Mouse (Mus musculus) CD4-positive, CD25-positive, alpha-beta regulatory T cell, adult 2 months (primary cell): ENCODE measurements around the gene Lpp.

Experiments used
- DNase-seq: peaks from one replicate; pipeline ENCODE4 v3.0.0-alpha.2; 2012; ENCODE audit warnings: low read depth, low spot score

The Lpp gene

DNA sequence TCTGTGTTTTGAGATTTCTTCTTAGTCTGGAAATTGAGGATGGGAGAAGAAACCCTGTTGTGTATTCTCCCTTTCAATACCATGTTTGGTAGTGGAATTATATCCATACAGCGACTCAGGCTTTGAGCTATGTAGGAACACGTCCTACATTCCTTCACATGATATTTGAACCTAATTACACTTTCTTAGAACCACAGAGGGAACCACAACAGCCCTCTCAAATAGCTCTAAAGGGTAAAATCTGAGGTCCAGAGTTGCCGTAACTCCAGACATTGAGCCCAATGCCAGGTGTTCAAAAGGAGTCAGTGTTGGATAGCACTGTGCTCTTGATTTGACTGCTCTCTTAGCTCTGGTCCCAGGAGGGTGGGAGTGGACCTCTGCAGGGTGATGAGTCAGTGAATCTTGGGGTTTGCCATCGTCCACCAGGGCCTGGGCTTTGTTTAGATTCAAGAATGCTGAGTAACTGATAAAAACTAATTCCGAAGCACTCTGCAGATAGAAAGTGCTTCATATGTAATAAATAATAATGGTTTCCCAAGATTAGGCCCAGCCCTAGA, 104.9 kb downstream of the Lpp start:
- DNase-seq: no peak

DNA sequence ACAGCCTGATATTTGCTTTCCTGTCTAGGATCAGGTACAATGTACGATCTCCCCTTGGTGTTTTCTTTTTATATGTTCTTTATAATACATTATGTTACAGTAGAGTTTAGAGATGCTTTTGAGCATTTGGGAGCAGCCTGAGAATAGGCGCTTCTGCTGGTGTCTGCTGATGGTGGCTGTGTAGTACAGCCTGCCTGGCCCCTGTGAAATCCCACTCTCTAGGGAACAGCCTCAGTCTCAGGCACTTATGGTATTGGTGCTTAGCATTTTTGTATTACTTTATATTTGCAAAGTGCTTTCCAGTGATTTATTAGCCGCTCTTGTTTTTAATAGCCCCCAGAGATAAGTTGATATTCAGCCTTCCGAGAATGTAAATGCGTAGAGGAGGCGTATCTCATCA, 107.9 kb downstream of the Lpp start:
- DNase-seq: no peak

DNA sequence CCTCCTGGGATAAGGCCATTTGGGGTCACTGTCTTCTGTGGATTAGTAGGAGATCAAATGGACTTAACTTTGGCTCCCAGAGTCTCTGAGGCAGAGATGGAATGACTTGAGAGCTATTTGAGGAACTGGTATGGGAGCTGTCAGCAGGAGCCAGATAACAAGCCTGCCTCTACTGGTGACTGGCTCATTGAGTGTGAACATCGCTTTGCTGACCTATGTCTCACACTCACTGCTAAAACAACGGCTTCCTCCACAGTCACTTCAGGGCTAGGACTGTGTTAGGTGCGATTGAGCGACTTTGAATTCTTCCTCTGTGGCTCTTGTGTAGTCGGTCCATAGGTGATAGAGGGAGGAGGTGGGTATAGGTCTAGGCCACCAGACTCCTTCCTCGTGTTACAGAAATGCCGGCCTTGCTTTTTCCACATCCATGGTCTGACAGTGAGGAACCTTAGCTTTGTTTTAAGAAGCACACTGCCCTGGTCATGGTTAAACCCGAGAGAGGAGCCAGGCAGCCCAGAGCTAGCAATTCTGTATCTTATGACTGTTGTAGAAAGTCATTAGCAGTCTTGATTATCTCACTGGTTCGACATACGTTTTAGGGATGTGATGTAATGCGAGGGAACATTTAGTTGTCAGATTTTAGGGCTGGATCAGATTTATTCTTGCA, 108.5 kb downstream of the Lpp start:
- no peak for DNase-seq

DNA sequence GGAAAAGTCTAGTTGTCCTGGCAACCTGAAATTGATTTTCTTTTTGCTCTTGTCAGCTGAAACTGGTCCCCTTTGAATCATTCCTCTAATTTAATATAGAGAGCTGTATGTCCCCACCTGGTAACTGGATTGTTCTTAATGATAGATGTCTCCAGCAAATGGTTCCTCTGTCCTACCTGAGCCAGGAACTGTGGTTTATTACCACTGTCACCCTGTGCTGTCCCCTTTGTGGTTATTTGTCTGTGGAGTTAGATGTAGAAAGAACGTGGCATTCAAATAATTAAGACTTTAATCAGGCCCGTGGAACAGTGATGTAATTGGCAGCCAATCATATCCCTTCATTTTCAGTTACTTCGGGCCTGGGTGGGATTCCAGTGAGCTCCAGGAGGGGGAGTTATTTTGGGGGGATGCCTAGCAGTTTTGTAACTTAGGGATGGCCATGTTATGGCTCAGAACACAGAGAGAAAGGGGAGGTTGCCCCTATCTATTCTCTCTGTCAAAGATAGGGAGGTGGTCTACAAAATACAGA, 109.1 kb downstream of the Lpp start:
- no peak for DNase-seq

DNA sequence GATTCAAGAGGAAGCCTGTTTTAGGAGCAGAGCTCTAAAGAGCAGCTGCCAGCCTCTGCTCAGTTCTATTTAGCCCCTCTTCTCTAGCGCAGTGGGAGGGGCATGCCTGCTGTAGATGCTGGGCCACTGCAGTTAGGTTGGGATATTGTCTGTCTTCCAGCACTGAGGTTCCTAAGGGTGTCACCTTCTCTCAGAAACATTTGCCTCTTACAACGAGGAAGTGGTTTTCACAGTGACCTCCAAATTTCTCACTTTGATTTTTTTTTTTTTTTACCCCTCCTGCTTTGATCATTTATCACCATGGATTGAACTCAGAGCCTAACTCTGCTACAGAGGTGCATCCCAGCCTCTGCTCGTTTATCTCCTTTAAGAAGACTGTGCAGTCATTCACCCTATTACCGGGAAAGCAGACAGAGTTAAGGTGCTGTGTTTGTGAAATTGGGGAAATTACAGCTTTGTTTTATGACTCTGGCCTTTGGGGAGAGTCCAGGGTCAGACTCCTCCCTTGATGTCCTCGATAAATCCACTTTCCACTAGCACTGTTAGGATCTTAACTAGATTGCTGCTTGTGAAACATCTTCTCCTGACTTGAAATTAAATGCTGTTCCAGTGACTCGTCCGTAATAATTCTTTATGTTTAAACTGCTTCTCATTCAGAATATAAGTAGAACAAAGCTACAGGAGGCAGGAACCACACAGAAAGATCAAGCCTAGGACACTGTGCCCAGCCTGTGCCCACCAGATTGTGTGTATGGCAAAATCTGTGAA, 111.7 kb downstream of the Lpp start:
- peak; percentile 30 for DNase-seq

DNA sequence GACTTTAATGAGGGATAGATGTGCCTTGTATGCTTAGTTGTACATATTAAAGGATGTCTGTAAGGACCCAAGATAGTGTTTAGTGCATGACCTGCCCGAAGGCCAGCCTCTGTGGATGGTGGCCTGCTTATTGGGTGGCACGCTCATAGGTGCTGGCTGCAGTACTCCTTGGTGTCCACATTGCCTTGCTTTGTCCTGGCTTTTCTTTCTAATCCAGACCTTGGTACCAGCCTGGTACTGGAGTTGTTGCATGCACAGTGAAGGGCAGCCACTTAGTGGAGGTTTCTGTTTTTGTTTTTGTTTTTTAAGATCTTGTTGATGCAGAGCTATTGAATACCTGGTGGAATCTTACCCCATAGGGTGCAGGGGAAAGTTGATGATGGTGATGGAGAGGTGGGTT, 112.9 kb downstream of the Lpp start:
- DNase-seq: no peak

DNA sequence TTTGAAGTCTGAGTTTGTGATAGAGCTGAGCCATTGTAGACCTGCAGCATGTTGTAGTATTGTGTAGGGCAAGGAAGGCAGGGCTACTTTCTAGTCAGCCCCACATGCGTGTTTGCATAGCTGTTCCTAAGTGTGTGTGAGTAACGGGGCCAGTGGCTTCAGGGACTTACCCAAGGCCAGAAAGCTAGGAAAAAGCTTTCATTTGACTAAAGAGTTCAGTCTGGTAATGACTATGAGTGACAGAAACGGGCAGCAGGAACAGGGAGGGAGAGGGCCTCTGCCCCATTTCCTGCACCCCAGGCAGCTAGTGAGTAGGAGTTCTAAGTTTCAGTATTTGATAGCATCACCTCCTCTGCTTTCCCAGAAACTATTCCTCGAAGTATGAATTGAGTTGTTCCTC, 113.4 kb downstream of the Lpp start:
- DNase-seq: peak; percentile 58

DNA sequence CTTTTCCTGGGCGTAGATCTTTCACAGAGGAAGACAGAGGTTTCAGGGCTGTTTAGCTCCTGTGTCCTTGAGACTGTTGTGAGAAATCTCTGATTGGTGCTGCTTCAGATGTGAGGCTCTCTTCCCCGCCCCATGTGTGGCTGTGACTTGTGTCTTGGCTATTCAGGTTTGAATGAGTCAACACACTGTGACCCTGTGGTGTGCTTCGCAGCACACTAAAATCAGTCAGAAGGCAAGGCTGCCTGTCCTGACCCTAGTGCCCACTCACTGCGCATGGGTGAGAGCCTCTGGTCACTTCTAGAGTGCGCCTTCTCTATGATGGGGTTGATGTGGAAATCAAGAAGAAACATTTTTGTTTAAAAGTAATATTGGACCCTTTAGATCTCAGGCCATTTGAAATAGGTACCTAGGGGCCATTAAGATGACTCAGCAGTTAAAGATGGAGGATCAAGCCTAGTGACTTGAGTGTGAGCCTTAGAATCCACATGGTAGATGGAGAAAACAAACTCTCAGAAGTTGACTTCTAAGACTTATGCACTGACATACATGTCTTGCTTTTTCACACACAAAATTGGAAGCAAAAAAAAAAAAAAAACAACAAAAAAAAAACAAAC, 114.7 kb downstream of the Lpp start:
- no peak for DNase-seq

DNA sequence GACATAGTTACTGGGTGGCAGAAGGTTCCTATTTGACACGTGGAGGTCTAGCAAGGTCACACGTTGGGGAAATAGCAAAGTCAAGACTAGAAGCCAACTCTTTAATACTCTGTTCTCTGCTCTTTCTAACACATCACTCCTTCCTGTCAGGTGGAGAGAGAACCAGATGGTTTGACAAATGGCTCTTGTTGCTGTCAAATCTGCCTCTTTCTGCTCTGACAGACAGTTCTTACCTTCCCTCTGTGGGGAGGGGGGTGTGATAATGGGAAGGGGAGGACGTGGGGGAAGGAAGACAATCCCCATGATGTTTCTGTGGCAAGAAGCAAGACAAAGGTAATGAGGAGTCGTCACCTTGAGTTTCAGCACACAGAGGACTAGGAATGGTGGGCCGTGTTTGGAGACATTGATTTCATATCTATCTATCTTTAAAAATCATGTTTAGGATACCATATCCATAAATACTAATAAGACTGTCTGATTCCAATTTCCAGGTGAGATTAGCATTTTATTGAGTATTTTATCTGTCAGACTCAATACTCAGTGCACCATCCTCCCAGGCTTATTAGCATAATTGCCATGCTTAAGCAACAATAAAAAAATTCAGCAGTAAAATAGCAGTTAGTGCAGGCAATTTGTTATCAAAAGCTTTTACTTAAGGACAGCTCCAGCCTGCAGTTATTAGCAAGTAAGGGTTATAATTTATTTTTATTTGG, 115.9 kb downstream of the Lpp start:
- DNase-seq: no peak

DNA sequence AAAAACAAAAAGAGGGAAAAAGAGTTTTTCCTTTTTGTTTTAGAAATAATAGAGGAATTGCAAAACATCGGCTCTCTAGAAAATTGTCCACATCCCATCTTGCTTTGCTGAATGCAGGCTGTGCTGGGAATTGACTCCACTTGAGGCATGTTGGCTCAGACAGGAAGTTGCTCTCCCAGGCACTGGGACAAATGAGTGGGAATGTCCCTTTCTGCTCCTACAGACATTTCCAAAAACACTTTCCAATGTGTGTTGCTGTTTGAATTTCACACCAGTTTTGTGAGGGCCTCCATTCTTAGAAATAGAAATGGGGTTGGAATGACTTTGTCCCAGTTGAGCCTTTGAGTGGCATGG, 116.5 kb downstream of the Lpp start:
- no peak for DNase-seq

DNA sequence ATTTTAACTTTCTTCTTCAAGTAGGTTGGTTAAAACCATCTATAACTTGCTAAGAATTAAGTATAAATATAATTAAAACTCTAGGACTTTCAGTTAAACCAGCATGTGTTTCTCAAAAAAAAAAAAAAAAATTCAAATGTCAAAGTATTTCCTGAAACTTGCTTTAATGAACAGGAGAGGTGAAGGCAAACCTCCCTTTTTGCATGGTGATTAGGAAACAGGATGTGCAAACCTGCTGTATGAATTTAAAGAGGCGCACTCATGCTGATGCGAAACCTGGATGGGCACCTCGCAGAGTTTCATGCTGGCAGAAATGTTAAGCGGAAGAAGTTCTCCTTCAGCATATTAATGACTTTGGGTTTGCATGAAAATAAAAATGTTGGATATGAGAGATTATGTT, 119.9 kb downstream of the Lpp start:
- peak; percentile 45 for DNase-seq

DNA sequence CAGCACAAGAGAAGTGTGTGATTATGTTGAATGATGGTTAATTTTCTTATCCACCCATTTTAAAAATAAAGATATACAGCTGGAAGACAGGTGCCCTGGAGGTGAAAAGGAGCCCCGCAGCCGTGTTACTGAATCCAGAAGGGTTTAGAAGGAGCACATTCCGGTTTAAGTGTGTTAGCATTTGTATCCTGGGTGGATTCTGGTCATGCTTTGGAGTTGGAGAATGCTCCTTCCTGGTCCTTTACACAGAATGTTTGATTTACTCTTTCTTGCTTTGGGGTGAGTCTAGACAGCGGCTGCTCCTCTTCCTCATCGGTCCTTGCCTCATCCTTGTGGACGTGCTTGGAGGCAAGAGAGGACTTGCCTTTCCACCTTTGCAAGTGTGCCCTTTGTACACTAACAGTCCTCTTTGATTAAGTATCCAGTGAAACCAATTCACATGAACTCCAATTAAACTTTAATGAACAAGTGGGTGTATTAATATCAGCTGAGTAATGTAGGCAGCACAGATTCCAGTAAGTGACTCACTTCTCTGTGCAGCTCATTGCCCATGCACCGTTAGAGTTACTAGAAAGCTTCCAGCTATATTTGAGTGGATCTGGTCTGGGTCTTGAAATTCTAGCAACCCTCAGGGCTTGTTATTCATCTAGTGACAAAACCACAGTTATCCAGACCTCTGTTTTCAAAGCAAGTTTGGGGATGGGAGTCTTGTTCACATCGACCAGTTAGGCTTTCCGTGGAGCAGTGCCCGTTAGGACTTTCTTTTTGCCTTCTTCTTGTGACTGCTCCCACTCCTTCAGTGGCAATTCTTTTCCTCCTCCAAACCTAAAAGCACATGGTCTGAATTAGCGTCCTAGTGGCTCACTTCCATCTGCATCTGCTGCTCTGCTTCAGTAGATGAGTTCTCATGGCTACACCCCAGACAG, 121.8 kb downstream of the Lpp start:
- DNase-seq: no peak

DNA sequence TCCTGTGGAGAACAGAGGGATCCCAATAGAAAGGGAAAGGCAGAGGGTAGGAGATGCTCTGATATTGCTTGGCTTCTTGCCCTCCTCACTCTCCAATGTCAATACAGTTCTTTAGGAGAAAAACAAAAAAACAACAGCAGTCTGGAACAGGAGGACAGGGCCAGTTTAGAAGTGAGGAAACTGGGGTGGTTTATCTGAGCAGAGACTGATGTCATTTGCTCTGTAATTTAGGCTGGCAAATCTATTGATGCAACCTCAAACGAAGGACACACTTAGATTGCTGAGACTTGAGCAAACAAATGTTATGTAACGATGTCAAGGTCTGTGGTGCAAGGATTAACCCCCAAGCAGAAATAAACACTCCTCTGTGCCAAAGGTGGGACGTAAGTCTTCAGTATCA, 123.7 kb downstream of the Lpp start:
- no peak for DNase-seq

DNA sequence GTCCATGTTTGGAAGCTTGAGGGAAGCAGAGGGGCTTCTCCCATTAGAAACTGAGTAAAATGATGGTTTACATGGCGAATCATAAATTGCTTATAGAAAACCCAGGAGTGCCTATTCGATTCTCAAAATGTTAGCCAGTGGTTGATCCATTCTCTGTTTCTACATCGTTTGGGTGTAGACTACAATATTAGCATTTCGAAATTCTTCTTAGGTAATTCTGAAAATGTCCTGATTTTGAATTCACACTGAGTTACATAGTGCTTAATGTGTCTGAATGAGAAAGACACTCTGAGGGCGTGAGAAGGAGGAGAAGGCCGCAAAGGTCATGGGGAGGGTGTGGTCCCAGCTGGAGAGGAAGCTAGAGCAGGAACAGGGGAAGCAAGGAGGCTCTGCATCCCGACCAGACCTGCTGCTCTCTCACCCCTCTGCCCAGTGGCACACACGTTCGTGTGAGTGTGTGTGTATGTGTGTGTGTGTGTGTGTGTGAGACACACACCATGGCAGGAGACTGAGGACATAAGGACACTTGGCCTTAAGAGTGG, 124.3 kb downstream of the Lpp start:
- DNase-seq: peak; percentile 35

DNA sequence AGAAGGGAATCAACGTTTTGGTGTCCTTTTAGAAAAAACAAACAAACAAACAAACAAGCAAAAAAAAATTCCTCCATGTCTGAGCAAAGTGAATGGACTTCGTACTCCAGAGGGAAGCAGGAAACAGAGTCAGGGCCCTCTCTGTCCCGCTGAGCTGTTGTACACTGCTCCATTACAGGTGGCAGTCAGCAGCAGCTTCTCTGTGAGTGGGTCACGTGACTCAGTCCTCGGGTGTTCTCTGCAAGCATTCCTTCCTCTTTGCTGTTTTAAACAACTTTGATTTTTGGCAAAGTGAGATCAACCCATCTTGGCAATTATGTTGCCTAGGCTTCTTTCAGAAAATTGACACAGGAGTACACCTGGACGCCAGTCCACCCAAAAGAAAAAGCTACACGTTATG, 125.5 kb downstream of the Lpp start:
- peak; percentile 68 for DNase-seq

DNA sequence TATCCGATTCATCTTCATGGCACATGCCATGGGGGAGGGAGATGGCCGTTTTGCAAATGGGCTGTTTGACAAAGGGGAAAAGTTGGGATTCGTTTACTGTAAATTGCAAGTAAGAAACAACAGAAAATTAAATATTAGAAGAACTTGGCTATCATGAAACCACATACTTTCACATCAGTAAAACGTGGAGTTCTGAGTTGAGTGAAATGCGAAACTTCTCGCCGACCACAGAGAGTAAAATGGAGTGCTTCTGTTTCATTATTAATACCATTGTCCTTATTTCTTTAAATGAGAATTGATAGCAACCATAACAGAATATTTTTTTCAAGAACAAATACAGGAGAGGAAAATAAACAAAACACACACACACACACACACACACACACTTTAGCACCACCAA, 133.9 kb downstream of the Lpp start:
- no peak for DNase-seq

DNA sequence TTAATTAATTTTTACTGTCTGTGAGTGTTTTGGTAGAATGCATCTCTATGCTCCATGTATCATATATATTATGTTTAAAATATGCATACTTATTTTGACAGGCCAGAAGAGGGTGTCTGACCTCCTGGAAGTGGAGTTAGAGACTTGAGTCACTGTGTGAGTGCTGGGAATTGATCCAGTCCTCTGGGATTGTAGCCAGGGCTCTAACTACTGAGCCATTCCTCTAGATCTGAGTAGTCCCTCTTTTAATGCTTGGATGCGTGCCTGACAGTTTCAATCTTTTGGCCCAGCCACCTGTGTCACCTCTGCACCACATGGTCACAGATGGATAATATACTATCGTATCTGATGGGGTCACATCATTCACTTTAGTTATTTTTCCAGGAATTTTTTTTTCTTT, 138.4 kb downstream of the Lpp start:
- no peak for DNase-seq

DNA sequence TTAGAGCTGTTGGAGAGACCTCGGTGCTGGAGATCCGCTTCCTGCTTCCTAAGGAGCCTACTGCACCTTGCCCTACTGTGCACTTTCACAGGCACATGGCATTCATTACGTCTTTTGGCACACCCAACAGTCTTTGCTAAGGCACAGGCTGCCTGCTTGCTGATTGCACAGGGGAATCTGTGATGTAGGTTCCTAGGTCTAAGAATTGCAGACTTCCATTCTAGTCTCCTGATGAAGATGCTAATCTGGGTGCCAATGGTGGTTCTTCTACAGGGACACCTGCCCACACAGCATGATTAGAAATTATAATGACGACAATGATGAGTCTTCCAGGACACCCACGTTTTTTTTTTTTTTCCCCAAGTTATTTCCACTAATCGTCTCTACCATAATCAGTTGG, 141.9 kb downstream of the Lpp start:
- DNase-seq: no peak

DNA sequence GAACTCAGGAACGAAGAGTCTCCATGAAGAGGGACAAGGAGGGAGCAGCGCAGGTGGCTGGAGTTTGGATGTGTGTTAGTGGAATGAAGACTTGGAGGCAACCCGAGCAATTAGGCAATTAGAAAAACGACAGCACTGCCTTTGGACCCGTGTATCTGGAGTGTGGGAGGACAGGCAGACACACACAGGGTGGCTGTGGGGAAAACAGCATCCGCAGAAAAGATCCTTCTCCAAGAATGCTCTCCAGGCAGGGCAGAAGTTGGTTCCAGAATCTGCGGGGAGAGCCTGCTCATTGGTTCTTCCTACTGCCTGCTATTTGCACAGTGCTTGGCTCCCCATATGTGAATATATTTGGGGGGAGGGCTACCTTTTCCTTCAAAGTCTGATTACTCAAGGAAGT, 143.0 kb downstream of the Lpp start:
- no peak for DNase-seq

DNA sequence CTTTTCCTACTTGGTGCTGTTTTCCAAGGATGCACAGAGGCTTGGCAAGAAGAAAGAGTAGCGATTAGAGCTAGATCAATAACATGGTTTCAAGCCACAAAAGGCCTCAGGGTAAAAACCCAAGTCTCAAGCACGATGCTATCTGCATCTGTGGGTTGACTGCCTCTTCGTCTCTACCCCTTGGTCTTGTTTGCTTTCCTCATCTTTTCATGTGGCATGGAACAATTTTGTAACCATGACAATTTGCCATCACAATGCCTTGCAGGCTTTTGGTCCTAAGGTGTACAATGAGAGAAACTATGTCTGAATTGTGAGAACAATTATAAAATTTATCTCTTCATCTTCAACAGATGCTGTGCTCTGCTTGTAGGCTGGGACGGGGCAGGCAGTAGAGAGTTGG, 145.7 kb downstream of the Lpp start:
- peak; percentile 81 for DNase-seq

DNA sequence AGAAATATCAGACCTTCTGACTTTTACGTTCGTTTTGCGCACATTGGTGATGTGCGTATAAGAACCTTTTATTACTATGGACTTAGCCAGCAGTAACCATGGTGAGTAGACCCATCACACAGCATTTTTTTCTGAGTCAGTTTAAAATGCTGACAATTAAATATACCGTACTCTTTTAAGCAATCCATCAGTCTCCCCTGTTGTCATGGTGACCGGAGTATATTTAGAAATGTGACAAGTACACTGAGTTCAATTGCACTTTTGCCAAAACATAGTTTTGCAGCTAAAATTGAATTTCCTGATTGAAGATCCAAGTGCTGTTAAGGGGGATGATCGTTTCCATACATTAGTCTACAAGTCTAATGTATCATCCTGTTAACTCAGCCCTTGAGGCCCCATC, 149.6 kb downstream of the Lpp start:
- no peak for DNase-seq
